In genomic region chr10:14705072-14706066, GRCm38 (mm10) we compare ENCODE assay signal across 8 mouse cellular contexts. TPM values are rescaled to one million over a fixed set of nuclear protein-coding genes. Genes with fewer than 3 reads are reported as not detected.
DNase-seq lines count a peak whose midpoint lies in the region; ATAC-seq and TF ChIP-seq lines count a peak whose summit lies in the region.

Gene Vta1, minus strand, starts transcription at chr10:14705560.
Gene Nmbr, plus strand, starts transcription at chr10:14705591.

- H3K79me2 ChIP-seq in C2C12 (ENCODE audit: control insufficient read depth, insufficient read depth) (peaks cover 49% of the 10 kb centered on the region), myocyte (ENCODE audit: control insufficient read depth, insufficient read depth) (peaks cover 46% of the 10 kb centered on the region)
- peaks cover 17% of the 10 kb centered on the region; the same call in 1 of the 2 replicates for H3K79me2 ChIP-seq in liver, adult 2 months (ENCODE audit: control insufficient read depth, insufficient read depth, low read length)

- no peaks in the 10 kb centered on the region for H3K36me3 ChIP-seq in C2C12 (ENCODE audit: control insufficient read depth, insufficient read depth)
- no peaks in the 10 kb centered on the region for H3K36me3 ChIP-seq in erythroblast, embryonic 14.5 days (ENCODE audit: control insufficient read depth)
- no peaks in the 10 kb centered on the region for H3K36me3 ChIP-seq in heart, embryonic 11.5 days (ENCODE audit: control insufficient read depth, insufficient read depth, low read length)
- no peaks in the 10 kb centered on the region for H3K36me3 ChIP-seq in kidney, embryonic 16.5 days (ENCODE audit: insufficient read depth, low read length)
- H3K36me3 ChIP-seq in liver, adult 2 months (ENCODE audit: control insufficient read depth, insufficient read depth, low read length), result no peaks in the 10 kb centered on the region
- no peaks in the 10 kb centered on the region for H3K36me3 ChIP-seq in myocyte (ENCODE audit: control insufficient read depth, insufficient read depth)
- no peaks in the 10 kb centered on the region for H3K36me3 ChIP-seq in splenic B cell, adult 2 months (ENCODE audit: control insufficient read depth, insufficient read depth, low read length, poor library complexity, severe bottlenecking)

- ATAC-seq in heart, embryonic 11.5 days (replicated peaks; ENCODE audit: insufficient number of reproducible peaks, low FRiP score, low TSS enrichment), result peak; percentile 96
- ATAC-seq in kidney, embryonic 16.5 days (ENCODE audit: low FRiP score, low TSS enrichment), result peak; percentile 99

- no peak for TF ChIP-seq CTCF in C2C12 (IDR thresholded peaks at IDR 0.05; ENCODE audit: control insufficient read depth, insufficient read depth, insufficient read length)
- peak; percentile 75; the same call in 1 of the 2 replicates for TF ChIP-seq CTCF in brain, embryonic 14.5 days (IDR thresholded peaks at IDR 0.05; ENCODE audit: borderline replicate concordance, extremely low read depth, insufficient read depth, insufficient read length)
- TF ChIP-seq CTCF in liver, adult 2 months (IDR thresholded peaks at IDR 0.05; ENCODE audit: low read depth, low read length), result peak; percentile 76

- H3K4me1 ChIP-seq in erythroblast, embryonic 14.5 days (ENCODE audit: control insufficient read depth), result peaks cover 14% of the 10 kb centered on the region
- peaks cover 6% of the 10 kb centered on the region; the same call in 1 of the 2 replicates for H3K4me1 ChIP-seq in heart, embryonic 11.5 days (ENCODE audit: control insufficient read depth, insufficient read depth, low read length)
- peaks cover 13% of the 10 kb centered on the region for H3K4me1 ChIP-seq in kidney, embryonic 16.5 days (ENCODE audit: insufficient read depth, low read length)
- no peaks in the 10 kb centered on the region for H3K4me1 ChIP-seq in liver, adult 2 months (ENCODE audit: control insufficient read depth, insufficient read depth, low read length)

- peak; percentile 57; the same call in 1 of the 2 replicates for TF ChIP-seq POLR2A in brain, embryonic 14.5 days (IDR thresholded peaks at IDR 0.05; ENCODE audit: borderline replicate concordance, extremely low read depth, insufficient read depth, insufficient read length, poor library complexity, severe bottlenecking)
- 0 out of 2 replicates have a peak, but pooled peaks have one; percentile 32 for TF ChIP-seq POLR2A in liver, adult 2 months (IDR thresholded peaks at IDR 0.05; ENCODE audit: extremely low read depth, insufficient read depth, low read length)
- TF ChIP-seq POLR2A in myocyte (IDR thresholded peaks at IDR 0.05; ENCODE audit: insufficient read length, low read depth), result peak; percentile 73

- peaks cover 37% of the 10 kb centered on the region for H3K79me3 ChIP-seq in C2C12 (ENCODE audit: low read depth)

- H3K27me3 ChIP-seq in C2C12 (ENCODE audit: control insufficient read depth, insufficient read depth, insufficient read length) (no peaks in the 10 kb centered on the region), myocyte (ENCODE audit: control insufficient read depth, insufficient read depth, insufficient read length) (no peaks in the 10 kb centered on the region)
- H3K27me3 ChIP-seq in erythroblast, embryonic 14.5 days (ENCODE audit: control insufficient read depth), result no peaks in the 10 kb centered on the region
- no peaks in the 10 kb centered on the region for H3K27me3 ChIP-seq in heart, embryonic 11.5 days (ENCODE audit: control insufficient read depth, insufficient read depth, low read length)
- H3K27me3 ChIP-seq in kidney, embryonic 16.5 days (ENCODE audit: insufficient read depth, low read length), result no peaks in the 10 kb centered on the region
- H3K27me3 ChIP-seq in liver, adult 2 months (ENCODE audit: control insufficient read depth, insufficient read depth, low read length), result no peaks in the 10 kb centered on the region
- H3K27me3 ChIP-seq in splenic B cell, adult 2 months (ENCODE audit: control insufficient read depth, insufficient read depth, low read length, poor library complexity, severe bottlenecking), result no peaks in the 10 kb centered on the region

- peak within 1 kb of the TSS; percentile 99 for H3ac ChIP-seq in C2C12 (ENCODE audit: control insufficient read depth, insufficient read length, low read depth)
- H3ac ChIP-seq in myocyte (ENCODE audit: control insufficient read depth, insufficient read length), result peak within 1 kb of the TSS; percentile 9

- peak within 1 kb of the TSS; percentile 73 for H3K4me2 ChIP-seq in heart, embryonic 11.5 days
- peak within 1 kb of the TSS; percentile 72 for H3K4me2 ChIP-seq in kidney, embryonic 16.5 days (replicated peaks; ENCODE audit: low read depth, low read length)
- peak within 1 kb of the TSS; percentile 88 for H3K4me2 ChIP-seq in myocyte (ENCODE audit: low read depth)

- DNase-seq in brain, embryonic 14.5 days (ENCODE audit: low read depth), result peak; percentile 99
- peak; percentile 95 for DNase-seq in liver, adult 2 months (ENCODE audit: extremely low read depth, low read depth, low spot score)
- DNase-seq in splenic B cell, adult 2 months (ENCODE audit: low read depth, low spot score), result peak; percentile 98

- H3K4me3 ChIP-seq in C2C12 (ENCODE audit: insufficient read depth, poor library complexity, severe bottlenecking) (peak within 1 kb of the TSS; percentile 79), myocyte (peak within 1 kb of the TSS; percentile 58)
- peak within 1 kb of the TSS; percentile 94 for H3K4me3 ChIP-seq in erythroblast, embryonic 14.5 days (replicated peaks)
- H3K4me3 ChIP-seq in heart, embryonic 11.5 days (ENCODE audit: low read depth, low read length), result peak within 1 kb of the TSS; percentile 91
- H3K4me3 ChIP-seq in kidney, embryonic 16.5 days (ENCODE audit: low read length), result peak within 1 kb of the TSS; percentile 99
- peak within 1 kb of the TSS; percentile 98 for H3K4me3 ChIP-seq in liver, adult 2 months (ENCODE audit: insufficient read depth, low read depth, low read length)

- H3K9me3 ChIP-seq in erythroblast, embryonic 14.5 days (ENCODE audit: control insufficient read depth, low read length), result no peaks in the 10 kb centered on the region
- no peaks in the 10 kb centered on the region for H3K9me3 ChIP-seq in heart, embryonic 11.5 days (replicated peaks; ENCODE audit: control insufficient read depth, low read length)
- H3K9me3 ChIP-seq in kidney, embryonic 16.5 days (ENCODE audit: low read length), result no peaks in the 10 kb centered on the region; the same call in 1 of the 2 replicates

- peak within 1 kb of the TSS; percentile 90 for H3K9ac ChIP-seq in heart, embryonic 11.5 days (ENCODE audit: low read depth, low read length)
- peak within 1 kb of the TSS; percentile 92 for H3K9ac ChIP-seq in kidney, embryonic 16.5 days (replicated peaks; ENCODE audit: low read length)
- H3K9ac ChIP-seq in liver, adult 2 months (ENCODE audit: low read depth, low read length), result peak within 1 kb of the TSS; percentile 88

- under 1% methylated on average over 50 of the region's 50 CpGs for WGBS in heart, embryonic 11.5 days (ENCODE audit: insufficient replicate concordance)
- WGBS in kidney, embryonic 16.5 days, result under 1% methylated on average over 49 of the region's 50 CpGs
- WGBS in liver, adult 2 months, result under 1% methylated on average over 50 of the region's 50 CpGs

- H3K27ac ChIP-seq in heart, embryonic 11.5 days (ENCODE audit: low read depth, low read length), result peak within 1 kb of the TSS; percentile 75
- peak within 1 kb of the TSS; percentile 83 for H3K27ac ChIP-seq in kidney, embryonic 16.5 days (ENCODE audit: low read length)
- peak within 1 kb of the TSS; percentile 57 for H3K27ac ChIP-seq in liver, adult 2 months (replicated peaks; ENCODE audit: insufficient read depth, low read depth, low read length)

TF ChIP-seq in C2C12, 6 proteins besides CTCF, POLR2A, EP300 and RAD21:
- TF ChIP-seq MAX (IDR thresholded peaks at IDR 0.05) (peak; percentile 73), USF1 (IDR thresholded peaks at IDR 0.05; ENCODE audit: low read depth) (no peak), CEBPB (IDR thresholded peaks at IDR 0.05; ENCODE audit: low read depth) (no peak), MYOD1 (IDR thresholded peaks at IDR 0.05; ENCODE audit: control insufficient read depth, insufficient read length, low read depth) (no peak)

TF ChIP-seq in myocyte, 11 proteins besides CTCF, POLR2A, EP300 and RAD21:
- no peak for TF ChIP-seq MYOD1 (IDR thresholded peaks at IDR 0.05; ENCODE audit: control insufficient read depth in 1 of 3, insufficient read length in 2 of 3, low read depth in 2 of 3)
- peak; percentile 72 for TF ChIP-seq POLR2AphosphoS2 (IDR thresholded peaks at IDR 0.05; ENCODE audit: insufficient read length, low read depth)
- peak; percentile 28 for TF ChIP-seq MAX (IDR thresholded peaks at IDR 0.05; ENCODE audit: low read depth)

RNA-seq across cellular contexts. Expression of gene Vta1, which starts in this region (rescaled TPM):
- polyA plus RNA-seq in C2C12 (2012; fragmentation: generic; extraction: Trizol), result 47.2 TPM
- polyA plus RNA-seq in brain, embryonic 14.5 days (2012; rRNA removed), result 127 and 159 TPM in 2 replicates
- 0.91 and 0.92 TPM in 2 replicates for polyA plus RNA-seq in erythroblast, embryonic 14.5 days (2012)
- polyA plus RNA-seq in heart, embryonic 11.5 days (2014; fragmentation: Nextera tagmentation; extraction: Ambion mirVana), result 91.8 and 93.6 TPM in 2 replicates
- polyA plus RNA-seq in kidney, embryonic 16.5 days (2015; fragmentation: Nextera tagmentation; extraction: Ambion mirVana), result 100.0 and 103 TPM in 2 replicates
- total RNA-seq in liver, adult 2 months (2014; rRNA removed), result 17.1 and 18.5 TPM in 2 replicates
- 36.3 and 47.5 TPM in 2 replicates for polyA plus RNA-seq in liver, adult 2 months (2012; rRNA removed)
- 80.4 TPM for polyA plus RNA-seq in myocyte (2012; fragmentation: generic; extraction: Trizol)

RNA-seq across cellular contexts. Expression of gene Nmbr, which starts in this region (rescaled TPM):
- 0.05 TPM for polyA plus RNA-seq in C2C12 (2012; fragmentation: generic; extraction: Trizol)
- 1.1 and 1.2 TPM in 2 replicates for polyA plus RNA-seq in brain, embryonic 14.5 days (2012; rRNA removed)
- not detected in 2 replicates for polyA plus RNA-seq in erythroblast, embryonic 14.5 days (2012)
- 0.19 and 0.31 TPM in 2 replicates for polyA plus RNA-seq in heart, embryonic 11.5 days (2014; fragmentation: Nextera tagmentation; extraction: Ambion mirVana)
- 1.0 TPM in 2 replicates for polyA plus RNA-seq in kidney, embryonic 16.5 days (2015; fragmentation: Nextera tagmentation; extraction: Ambion mirVana)
- 0.18 TPM in 1 of 2 replicates, not detected in the other for total RNA-seq in liver, adult 2 months (2014; rRNA removed)
- not detected in 2 replicates for polyA plus RNA-seq in liver, adult 2 months (2012; rRNA removed)
- polyA plus RNA-seq in myocyte (2012; fragmentation: generic; extraction: Trizol), result 0.06 TPM

Comparison
In these comparisons a context has a peak if more than half of its experiments do, and no peak if none do; other contexts are left out.
1. Peak in every context shown above with its lines: DNase-seq, ATAC-seq, H3K4me3 ChIP-seq and H3K27ac ChIP-seq.
2. RNA of gene Vta1 (polyA plus RNA-seq): 127 to 159 TPM in brain, embryonic 14.5 days, 100.0 to 103 TPM in kidney, embryonic 16.5 days, 91.8 to 93.6 TPM in heart, embryonic 11.5 days, 80.4 TPM in myocyte (single experiment), 36.3 to 47.5 TPM in liver, adult 2 months and 47.2 TPM in C2C12 (single experiment); 0.91 to 0.92 TPM in erythroblast, embryonic 14.5 days; every median in the first group is over 10 times any median in the second.